Comparison of ENCODE assay signal across 27 mouse cellular contexts in the genomic region with DNA sequence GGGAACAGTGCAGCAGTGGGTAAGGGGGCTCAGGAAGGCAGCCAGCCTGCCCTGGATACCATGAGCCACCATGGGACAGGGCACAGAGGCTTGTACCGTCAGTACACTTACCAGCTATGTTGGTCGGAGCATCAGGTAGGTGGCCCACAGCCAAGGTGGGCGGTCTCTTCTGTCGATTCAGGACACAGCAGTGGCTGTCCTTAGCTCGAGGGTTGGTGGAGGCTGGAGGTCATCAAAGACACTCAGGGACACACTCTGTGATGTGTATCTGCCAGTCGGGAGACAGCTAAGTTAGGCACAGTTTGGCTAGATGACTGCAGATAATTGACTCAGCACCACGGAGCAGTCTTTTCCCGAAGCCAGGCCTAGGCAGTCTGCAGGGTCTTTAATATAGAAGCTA. TPM values are rescaled to one million over a fixed set of nuclear protein-coding genes. Genes with fewer than 3 reads are reported as not detected.
A peak's percentile ranks its signal among the peaks of the same experiment; 100 is the strongest.
DNase-seq lines count a peak whose midpoint lies in the region; ATAC-seq and TF ChIP-seq lines count a peak whose summit lies in the region.
"Had no signal": no experiment of that assay in that cellular context is flagged by ENCODE, and none has a peak within 500 bp of the region (broad histone marks: within the 10 kb centered on the region; RNA-seq: fewer than 3 reads in every experiment).

No protein-coding gene starts in this region.

- H3K9me3 ChIP-seq in heart, embryonic 14.5 days (ENCODE audit: control insufficient read depth, low read length): peaks cover 6% of the 10 kb centered on the region
- H3K9me3 ChIP-seq in E14TG2a.4 (ENCODE audit: low read length) (no peaks in the 10 kb centered on the region), ES-E14 (ENCODE audit: control insufficient read depth, insufficient read depth, low read depth, low read length) (no peaks in the 10 kb centered on the region)
- H3K9me3 ChIP-seq: embryonic facial prominence, embryonic 13.5 days; embryonic facial prominence, embryonic 15.5 days had no signal

- TF ChIP-seq CTCF in E14TG2a.4 (conservative IDR thresholded peaks at IDR 0.05; ENCODE audit: low read length): no peak

- peak; percentile 39; the same call in 1 of the 2 replicates for ATAC-seq in heart, embryonic 14.5 days (ENCODE audit: insufficient number of reproducible peaks, insufficient read depth, low FRiP score, low read depth)
- ATAC-seq: activated CD4-positive, CD25-positive, alpha-beta regulatory T cell, adult 4 months; CD4-positive, CD25-positive, alpha-beta regulatory T cell, adult 4 months; forebrain, embryonic 14.5 days; forebrain, embryonic 16.5 days had no signal

- no peak overlapping the region for H3K9ac ChIP-seq in heart, embryonic 14.5 days (ENCODE audit: low read length)
- peak overlapping the region; percentile 38; the same call in 1 of the 2 replicates for H3K9ac ChIP-seq in ES-E14 (ENCODE audit: insufficient read depth, low read depth, low read length, poor library complexity, severe bottlenecking)
- H3K9ac ChIP-seq: embryonic facial prominence, embryonic 13.5 days; embryonic facial prominence, embryonic 15.5 days; forebrain, embryonic 12.5 days had no signal

- no peaks in the 10 kb centered on the region for H3K27me3 ChIP-seq in heart, embryonic 14.5 days (ENCODE audit: control insufficient read depth, insufficient read depth, low read length)
- H3K27me3 ChIP-seq in E14TG2a.4 (ENCODE audit: insufficient read depth, low read length): no peaks in the 10 kb centered on the region
- H3K27me3 ChIP-seq: CH12.LX; embryonic facial prominence, embryonic 13.5 days; embryonic facial prominence, embryonic 15.5 days; forebrain, embryonic 12.5 days had no signal

- 48% methylated on average over 8 of the region's 8 CpGs for WGBS in heart, embryonic 14.5 days

- no peaks in the 10 kb centered on the region; a peak in 1 of 4 replicates for H3K4me1 ChIP-seq in heart, embryonic 14.5 days (ENCODE audit: control insufficient read depth in 2 of 2, insufficient read depth in 2 of 2, low read length in 2 of 2)
- H3K4me1 ChIP-seq in E14TG2a.4 (replicated peaks; ENCODE audit: low read depth, low read length): peaks cover 51% of the 10 kb centered on the region
- H3K4me1 ChIP-seq in ES-E14 (ENCODE audit: control insufficient read depth in 2 of 2, insufficient read depth in 2 of 2, low read length in 2 of 2, poor library complexity in 1 of 2): peaks cover 0 to 8% of the 10 kb centered on the region in 2 experiments; a peak in 1 of 4 replicates
- H3K4me1 ChIP-seq: embryonic facial prominence, embryonic 15.5 days; forebrain, embryonic 10.5 days; forebrain, embryonic 12.5 days had no signal

- peak; percentile 31 for DNase-seq in adrenal gland, adult 2 months
- DNase-seq in adrenal gland, postnatal 25 days: no peak
- DNase-seq in heart, postnatal 14 days: no peak
- no peak for DNase-seq in ES-E14 (ENCODE audit: low read depth, low spot score)
- no peak for DNase-seq in gastrocnemius, postnatal 10 days
- DNase-seq in kidney, postnatal 4 days: no peak
- DNase-seq: adrenal gland, postnatal 10 days; B cell, adult 2 months; cerebellum, adult 11-12 months; cerebellum, adult 2 months; cerebellum, adult 9-11 months; cerebellum, postnatal 36 days; embryo, embryonic 11 days had no signal

- no peak overlapping the region for H3K4me2 ChIP-seq in heart, embryonic 14.5 days (ENCODE audit: low read length)
- H3K4me2 ChIP-seq: embryonic facial prominence, embryonic 13.5 days; embryonic facial prominence, embryonic 15.5 days; forebrain, embryonic 12.5 days had no signal

- in situ Hi-C loops in ES-E14 (cut with MboI; ENCODE audit: low sequenced_read_pairs in 2 of 2, unreplicated experiment in 2 of 2): no loop called here

- no peak overlapping the region for H3K27ac ChIP-seq in heart, embryonic 14.5 days (replicated peaks in 1 of 2; ENCODE audit: control insufficient read depth in 1 of 2, insufficient read depth in 1 of 2, low read depth in 2 of 2, low read length in 2 of 2)
- H3K27ac ChIP-seq in ES-E14 (ENCODE audit: insufficient read depth, low read depth, low read length, poor library complexity, severe bottlenecking): peak overlapping the region; percentile 18; the same call in 1 of the 2 replicates
- H3K27ac ChIP-seq: embryonic facial prominence, embryonic 13.5 days; embryonic facial prominence, embryonic 15.5 days; forebrain, embryonic 10.5 days; forebrain, embryonic 12.5 days had no signal

- no peaks in the 10 kb centered on the region for H3K36me3 ChIP-seq in heart, embryonic 14.5 days (ENCODE audit: control insufficient read depth, insufficient read depth, low read length)
- H3K36me3 ChIP-seq in E14TG2a.4 (ENCODE audit: insufficient read depth, low read length) (no peaks in the 10 kb centered on the region), ES-E14 (ENCODE audit: control insufficient read depth, insufficient read depth, low read length, poor library complexity, severe bottlenecking) (no peaks in the 10 kb centered on the region)
- H3K36me3 ChIP-seq: embryonic facial prominence, embryonic 13.5 days; embryonic facial prominence, embryonic 15.5 days; forebrain, embryonic 10.5 days; forebrain, embryonic 12.5 days had no signal

- intact Hi-C loops in heart, postnatal 14 days (cut with DNase I): no loop called here

- H3K4me3 ChIP-seq in heart, embryonic 14.5 days (ENCODE audit: control insufficient read depth in 1 of 2, insufficient read depth in 1 of 2, low read depth in 1 of 2, low read length in 2 of 2): no peak overlapping the region
- peak overlapping the region; percentile 32; the same call in 1 of the 2 replicates for H3K4me3 ChIP-seq in E14TG2a.4 (replicated peaks; ENCODE audit: low read length)
- peak overlapping the region; percentile 4 to 34; a peak in 2 of 4 replicates for H3K4me3 ChIP-seq in ES-E14 (ENCODE audit: insufficient read depth in 1 of 2, low read depth in 1 of 2, low read length in 2 of 2, poor library complexity in 1 of 2, severe bottlenecking in 1 of 2)
- H3K4me3 ChIP-seq: embryonic facial prominence, embryonic 13.5 days; embryonic facial prominence, embryonic 15.5 days; erythroblast, embryonic 14.5 days; forebrain, embryonic 10.5 days; forebrain, embryonic 12.5 days had no signal

TF ChIP-seq in ES-E14, 5 proteins besides CTCF, POLR2A, EP300 and RAD21:
- TF ChIP-seq CHD2 (IDR thresholded peaks at IDR 0.05; ENCODE audit: low read depth, low read length) (no peak), ZNF384 (IDR thresholded peaks at IDR 0.05; ENCODE audit: low read depth, low read length) (no peak), HCFC1 (IDR thresholded peaks at IDR 0.05; ENCODE audit: borderline replicate concordance, insufficient read depth, low read length) (no peak), MAFK (IDR thresholded peaks at IDR 0.05; ENCODE audit: insufficient read depth, low read depth, low read length) (no peak), ZC3H11A (IDR thresholded peaks at IDR 0.05; ENCODE audit: borderline replicate concordance, low read depth, low read length) (no peak)

RNA-seq across cellular contexts. Expression of a gene that starts 33.3 kb away (rescaled TPM):
- 10 to 100 TPM in 1 of 2 experiments, 1 to 10 TPM in 1; 8.3 to 14.2 TPM for total RNA-seq in adrenal gland, adult 2 months (2021)
- polyA plus RNA-seq in adrenal gland, adult 2 months (2012; rRNA removed): 8.8 and 22.2 TPM in 2 replicates
- total RNA-seq in adrenal gland, postnatal 25 days (2021): 6.8 and 7.7 TPM in 2 replicates
- 0.43 and 0.88 TPM in 2 replicates for polyA plus RNA-seq in heart, embryonic 14.5 days (2014; fragmentation: Nextera tagmentation; extraction: Ambion mirVana)
- total RNA-seq in heart, postnatal 14 days (2021): 1 to 10 TPM; 4.9 to 5.1 TPM
- total RNA-seq in ES-E14 (2012; rRNA removed): 22.7 and 30.9 TPM in 2 replicates
- total RNA-seq in gastrocnemius, postnatal 10 days (2021): 1 to 10 TPM; 5.3 to 7.0 TPM
- total RNA-seq: common myeloid progenitor, adult 5-6 weeks; MEL had no signal
- polyA plus RNA-seq: activated CD4-positive, CD25-positive, alpha-beta regulatory T cell, adult 4 months; CD4-positive, CD25-positive, alpha-beta regulatory T cell, adult 4 months; erythroblast, embryonic 14.5 days had no signal

Comparison
In these comparisons a context has a peak if more than half of its experiments do, and no peak if none do; other contexts are left out.
1. H3K4me3 ChIP-seq: peak in E14TG2a.4 (single experiment) and ES-E14 (2 of 2); none in heart, embryonic 14.5 days (0 of 2).